Mouse (Mus musculus) erythroblast, embryonic 14.5 days (primary cell): Measurements from ENCODE around the gene Frmd4b. TPM values are rescaled to one million over a fixed set of nuclear protein-coding genes. Genes with fewer than 3 reads are reported as not detected.

Source experiments
- H3K27me3 ChIP-seq: 2 replicates; pipeline ENCODE4 v1.6.1; 2012; ENCODE audit warnings: inconsistent platforms; ENCODE audit not compliant: control insufficient read depth
- H3K36me3 ChIP-seq: 2 replicates; pipeline ENCODE4 v1.6.1; 2012; ENCODE audit warnings: mild to moderate bottlenecking, inconsistent platforms; ENCODE audit not compliant: control insufficient read depth
- H3K4me1 ChIP-seq: 2 replicates; pipeline ENCODE4 v1.6.1; 2012; ENCODE audit warnings: inconsistent platforms; ENCODE audit not compliant: control insufficient read depth
- H3K4me3 ChIP-seq: replicated peaks from 2 replicates; pipeline ENCODE3; 2012; ENCODE audit warnings: moderate library complexity, mild to moderate bottlenecking, inconsistent platforms
- H3K9me3 ChIP-seq: 2 replicates; pipeline ENCODE4 v1.6.1; 2012; ENCODE audit warnings: low read length, inconsistent platforms, mixed read lengths; ENCODE audit not compliant: control insufficient read depth
- GATA1 ChIP-seq: IDR thresholded peaks from 2 replicates; pipeline ENCODE4 v1.6.1; 2012; ENCODE audit warnings: low read length, inconsistent platforms, mixed read lengths
- TAL1 ChIP-seq: IDR thresholded peaks from 3 replicates; pipeline ENCODE4 v1.6.1; 2012; ENCODE audit warnings: low read length, inconsistent platforms, mixed read lengths
- polyA plus RNA-seq: library from polyadenylated mRNA; stranded (reverse); fragments of >175 nt; gene quantifications from 2 replicates; pipeline ENCODE4 v1.2.3, GENCODE M21; 2012

Frmd4b gene
- polyA plus RNA-seq, 1 experiment: not detected

- H3K4me1 ChIP-seq: no peaks in the 10 kb centered on the region
- no peaks in the 10 kb centered on the region for H3K9me3 ChIP-seq
- H3K27me3 ChIP-seq: no peaks in the 10 kb centered on the region
These were observed 41.2 kb downstream of the Frmd4b start for GRCm38 (mm10) chr6:97576096-97576495.

GRCm38 (mm10) chr6:97574973-97575372, 42.4 kb downstream of the Frmd4b start:
- Histone ChIP-seq H3K27me3 (no peaks in the 10 kb centered on the region), H3K4me1 (no peaks in the 10 kb centered on the region), H3K36me3 (no peaks in the 10 kb centered on the region), H3K4me3 (no peak overlapping the region), H3K9me3 (no peaks in the 10 kb centered on the region)
- TF ChIP-seq GATA1 (no peak), TAL1 (no peak)

More at GRCm38 (mm10) chr6:97576096-97576495, 41.2 kb downstream of the Frmd4b start:
- no peaks in the 10 kb centered on the region for H3K36me3 ChIP-seq
- no peak overlapping the region for H3K4me3 ChIP-seq
- TF ChIP-seq GATA1 (no peak), TAL1 (no peak)

GRCm38 (mm10) chr6:97572226-97572625, 45.1 kb downstream of the Frmd4b start:
- H3K27me3 ChIP-seq: no peaks in the 10 kb centered on the region

GRCm38 (mm10) chr6:97568538-97568937, 48.8 kb downstream of the Frmd4b start:
- H3K27me3 ChIP-seq: no peaks in the 10 kb centered on the region
- H3K36me3 ChIP-seq: no peaks in the 10 kb centered on the region
- H3K4me3 ChIP-seq: no peak overlapping the region
- TF ChIP-seq GATA1 (no peak), TAL1 (no peak)
- no peaks in the 10 kb centered on the region for H3K9me3 ChIP-seq
- H3K4me1 ChIP-seq: no peaks in the 10 kb centered on the region

More at GRCm38 (mm10) chr6:97572226-97572625, 45.1 kb downstream of the Frmd4b start:
- H3K9me3 ChIP-seq: no peaks in the 10 kb centered on the region
- H3K4me3 ChIP-seq: no peak overlapping the region
- no peaks in the 10 kb centered on the region for H3K4me1 ChIP-seq
- no peak for TF ChIP-seq GATA1
- no peaks in the 10 kb centered on the region for H3K36me3 ChIP-seq

GRCm38 (mm10) chr6:97566746-97567145, 50.6 kb downstream of the Frmd4b start:
- Histone ChIP-seq H3K27me3 (no peaks in the 10 kb centered on the region), H3K4me1 (no peaks in the 10 kb centered on the region), H3K9me3 (no peaks in the 10 kb centered on the region), H3K36me3 (no peaks in the 10 kb centered on the region), H3K4me3 (no peak overlapping the region)
- TF ChIP-seq TAL1 (no peak), GATA1 (no peak)

GRCm38 (mm10) chr6:97557147-97557546, 60.2 kb downstream of the Frmd4b start:
- no peaks in the 10 kb centered on the region for H3K4me1 ChIP-seq
- no peaks in the 10 kb centered on the region for H3K36me3 ChIP-seq
- H3K4me3 ChIP-seq: no peak overlapping the region
- H3K27me3 ChIP-seq: no peaks in the 10 kb centered on the region
- no peak for TF ChIP-seq GATA1
- TF ChIP-seq TAL1: no peak
- H3K9me3 ChIP-seq: no peaks in the 10 kb centered on the region

- no peaks in the 10 kb centered on the region for H3K4me1 ChIP-seq
- no peaks in the 10 kb centered on the region for H3K36me3 ChIP-seq
- no peaks in the 10 kb centered on the region for H3K9me3 ChIP-seq
- H3K4me3 ChIP-seq: no peak overlapping the region
- H3K27me3 ChIP-seq: no peaks in the 10 kb centered on the region
- TF ChIP-seq GATA1 (no peak), TAL1 (no peak)
These were observed 61.7 kb downstream of the Frmd4b start for GRCm38 (mm10) chr6:97555637-97556036.

- Histone ChIP-seq H3K4me1 (no peaks in the 10 kb centered on the region), H3K4me3 (no peak overlapping the region), H3K9me3 (no peaks in the 10 kb centered on the region), H3K27me3 (no peaks in the 10 kb centered on the region), H3K36me3 (no peaks in the 10 kb centered on the region)
- TF ChIP-seq GATA1: no peak
- no peak for TF ChIP-seq TAL1
These were observed 63.9 kb downstream of the Frmd4b start for GRCm38 (mm10) chr6:97553431-97553830.

- TF ChIP-seq TAL1: no peak
- no peak for TF ChIP-seq GATA1
- H3K27me3 ChIP-seq: no peaks in the 10 kb centered on the region
- H3K4me3 ChIP-seq: no peak overlapping the region
- no peaks in the 10 kb centered on the region for H3K36me3 ChIP-seq
- no peaks in the 10 kb centered on the region for H3K9me3 ChIP-seq
- H3K4me1 ChIP-seq: no peaks in the 10 kb centered on the region
These were observed 64.8 kb downstream of the Frmd4b start for GRCm38 (mm10) chr6:97552573-97552972.

GRCm38 (mm10) chr6:97551884-97552283, 65.5 kb downstream of the Frmd4b start:
- Histone ChIP-seq H3K9me3 (no peaks in the 10 kb centered on the region; the same call in 1 of the 2 replicates), H3K27me3 (no peaks in the 10 kb centered on the region), H3K36me3 (no peaks in the 10 kb centered on the region), H3K4me3 (no peak overlapping the region), H3K4me1 (no peaks in the 10 kb centered on the region)
- no peak for TF ChIP-seq GATA1
- TF ChIP-seq TAL1: no peak
